Mouse (Mus musculus) heart, postnatal 10 days (tissue): Measurements from ENCODE around the gene Syne2. TPM values are rescaled to one million over a fixed set of nuclear protein-coding genes. Genes with fewer than 3 reads are reported as not detected.

ENCODE experiments used
- DNase-seq, 2 experiments: peaks; one replicate each; pipeline ENCODE4 v3.0.0; 2021
- intact Hi-C: fragments of 180-260 bp; cut with DNase I; formaldehyde crosslinking; loops from one replicate; pipeline ENCODE4 v1.15.1; 2025
- total RNA-seq, 2 experiments: library from RNA; stranded (reverse); gene quantifications; 2 replicates each; pipeline ENCODE4 v1.2.3; 2021

Gene Syne2
- total RNA-seq, 2 experiments from 2014 or later: 55.8 to 59.1 TPM

DNA sequence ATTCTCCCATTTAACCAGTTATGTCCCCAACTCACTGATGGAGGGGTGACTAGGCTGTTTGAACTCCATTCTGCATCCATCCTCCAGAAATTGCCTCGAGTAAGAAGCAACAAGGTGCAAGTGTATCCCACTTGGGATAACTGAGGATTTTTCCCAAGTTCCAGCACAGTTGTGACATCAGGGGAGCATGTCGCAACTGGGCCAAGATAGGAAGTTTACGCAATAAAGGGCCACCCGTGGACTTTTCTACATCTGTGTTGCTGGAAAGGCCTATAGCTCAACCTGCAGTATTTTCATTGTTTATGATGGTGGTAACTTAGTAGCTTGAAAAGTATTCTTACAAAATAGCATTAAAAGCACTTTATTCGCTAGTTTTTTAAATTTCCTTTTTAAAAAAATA lies 97.8 kb downstream of the Syne2 start:
- intact Hi-C loops: no loop called here
- DNase-seq: no peak

DNA sequence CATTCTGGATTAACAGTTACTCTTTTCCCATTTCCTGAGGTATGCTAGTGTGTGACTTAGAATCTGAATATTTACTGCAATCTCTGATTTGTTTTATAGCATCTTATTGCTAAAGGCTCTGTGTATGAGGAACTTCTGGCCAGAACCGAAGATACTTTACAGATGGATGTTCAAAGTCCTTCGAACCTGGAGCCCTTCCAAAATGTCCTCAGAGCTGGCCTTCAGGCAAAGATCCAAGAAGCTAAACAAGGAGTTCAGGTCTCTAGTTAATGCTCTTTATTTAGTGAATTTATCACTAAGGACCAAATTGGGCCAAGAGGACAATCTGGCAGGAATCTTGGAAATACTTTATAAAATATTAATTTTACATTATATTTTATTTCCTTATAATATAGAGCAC lies 100.5 kb downstream of the Syne2 start:
- intact Hi-C loops: no loop called here
- no peak for DNase-seq

DNA sequence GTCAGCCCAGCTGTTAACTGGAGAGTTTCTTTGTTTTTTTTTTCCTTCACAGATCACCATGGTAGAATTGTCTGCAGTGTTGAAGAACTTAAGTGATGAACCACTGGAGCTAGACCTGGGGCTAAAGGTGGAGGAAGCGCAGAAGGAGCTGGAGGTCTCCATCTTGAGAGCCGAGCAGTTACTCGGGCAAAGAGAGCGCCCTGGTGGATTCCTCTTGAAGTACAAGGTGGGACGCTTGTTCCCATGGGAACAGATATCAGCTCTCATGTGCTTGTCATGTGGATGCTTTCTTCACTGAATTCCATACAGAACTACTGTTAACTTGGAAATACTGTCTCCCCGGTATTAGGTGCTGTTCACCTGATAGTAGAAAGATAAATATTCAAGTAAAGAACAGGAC lies 101.0 kb downstream of the Syne2 start:
- intact Hi-C loops: loop anchor here (1.0 kb wide), 2 partner anchors 122 to 133 kb away; no protein-coding TSS in a partner anchor
- DNase-seq: peak; percentile 31 to 58

DNA sequence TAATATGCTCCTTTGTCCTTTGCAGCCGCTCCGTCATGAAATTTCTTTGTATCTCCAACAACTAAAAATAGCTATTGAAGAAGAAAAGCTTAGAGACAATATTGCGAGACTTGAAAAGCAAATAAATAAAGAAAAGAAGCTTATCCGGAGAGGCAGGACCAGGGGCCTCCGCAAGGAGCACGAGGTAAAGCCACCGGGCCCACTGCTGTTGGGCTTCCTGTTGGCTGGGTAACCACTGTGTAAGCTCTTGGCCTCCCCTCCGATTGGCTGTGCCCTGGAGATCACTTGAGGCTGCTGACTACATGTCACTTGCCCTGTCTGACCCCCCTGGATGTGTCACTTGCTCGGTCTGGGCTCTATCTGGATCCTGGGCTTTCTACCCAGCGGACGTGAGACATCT lies 105.0 kb downstream of the Syne2 start:
- intact Hi-C loops: no loop called here
- peak; percentile 14 to 21 for DNase-seq

DNA sequence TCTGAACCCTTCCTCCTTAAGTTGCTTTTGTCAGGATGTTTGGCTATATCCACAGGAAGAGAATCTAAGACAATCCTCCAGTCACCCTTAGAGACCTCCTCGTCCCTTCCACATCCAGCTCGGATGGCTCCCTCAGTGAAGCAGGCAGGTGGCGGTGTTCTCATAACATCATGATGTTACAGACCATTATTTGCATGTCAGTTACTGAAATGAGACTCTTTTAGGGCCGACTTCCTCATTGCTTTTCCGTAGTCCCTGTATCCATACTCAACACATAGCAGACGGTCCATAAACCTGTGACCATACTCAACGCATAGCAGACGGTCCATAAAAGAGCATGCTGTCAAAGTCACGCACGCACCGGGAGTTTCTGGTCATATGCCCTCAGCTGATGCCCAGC lies 106.9 kb downstream of the Syne2 start:
- intact Hi-C loops: no loop called here
- no peak for DNase-seq

DNA sequence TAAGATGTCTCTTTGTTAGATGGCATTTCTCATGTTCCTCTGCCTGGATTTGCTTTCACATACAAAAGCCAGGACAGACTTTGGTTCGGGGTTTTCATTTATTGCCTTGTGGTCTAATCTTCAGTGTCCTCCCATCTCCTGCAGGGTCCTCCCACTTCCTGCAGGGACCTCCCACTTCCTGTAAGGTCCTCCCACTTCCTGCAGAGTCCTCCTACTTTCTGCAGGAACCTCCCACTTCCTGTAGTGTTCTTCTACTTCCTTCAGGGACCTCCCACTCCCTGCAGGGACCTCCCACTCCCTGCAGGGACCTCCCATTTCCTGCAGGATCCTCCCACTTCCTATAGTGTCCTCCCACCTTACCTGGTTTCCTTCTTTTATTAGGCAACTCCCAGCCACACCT lies 109.7 kb downstream of the Syne2 start:
- intact Hi-C loops: no loop called here
- peak in 1 of 2 experiments; percentile 8 for DNase-seq

DNA sequence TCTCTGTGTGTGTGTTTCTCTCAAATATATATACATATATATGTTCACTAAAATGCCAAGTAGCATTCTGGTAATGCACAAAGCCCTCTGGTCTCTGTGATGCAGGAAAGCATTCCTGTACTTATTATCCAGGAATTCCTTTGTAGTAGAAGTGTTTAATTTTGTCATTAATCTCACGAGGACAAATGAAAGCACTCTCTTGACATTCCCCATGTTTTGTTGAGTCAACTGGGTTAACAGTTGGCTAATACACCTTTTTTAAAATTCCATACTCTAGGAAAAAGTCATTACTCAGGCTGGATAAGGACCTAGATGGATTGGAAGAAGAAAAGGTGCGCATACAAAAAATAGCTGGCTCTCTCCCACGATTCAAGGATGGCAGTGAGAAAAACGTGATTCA lies 115.6 kb downstream of the Syne2 start:
- intact Hi-C loops: no loop called here
- no peak for DNase-seq

DNA sequence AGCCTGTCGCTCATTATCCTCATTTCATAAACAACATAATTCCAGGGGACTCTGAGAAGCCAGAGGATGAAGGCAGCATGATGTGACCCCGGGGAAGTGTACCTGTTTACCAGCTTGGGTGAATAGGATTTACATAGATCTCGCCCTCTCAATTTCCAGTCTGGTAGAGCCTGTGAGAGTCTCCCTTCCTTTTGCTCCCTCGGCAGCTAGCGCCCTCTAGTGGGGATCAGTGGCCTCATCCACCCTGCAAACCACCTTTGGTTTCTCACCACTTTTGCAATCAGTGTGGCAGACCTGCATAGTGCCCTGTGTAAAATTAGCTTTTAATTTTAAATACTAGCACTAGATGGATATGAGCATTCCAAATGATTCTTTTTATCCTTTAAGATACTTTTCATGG lies 133.4 kb downstream of the Syne2 start:
- DNase-seq: peak; percentile 28 to 58
- intact Hi-C loops: no loop called here

DNA sequence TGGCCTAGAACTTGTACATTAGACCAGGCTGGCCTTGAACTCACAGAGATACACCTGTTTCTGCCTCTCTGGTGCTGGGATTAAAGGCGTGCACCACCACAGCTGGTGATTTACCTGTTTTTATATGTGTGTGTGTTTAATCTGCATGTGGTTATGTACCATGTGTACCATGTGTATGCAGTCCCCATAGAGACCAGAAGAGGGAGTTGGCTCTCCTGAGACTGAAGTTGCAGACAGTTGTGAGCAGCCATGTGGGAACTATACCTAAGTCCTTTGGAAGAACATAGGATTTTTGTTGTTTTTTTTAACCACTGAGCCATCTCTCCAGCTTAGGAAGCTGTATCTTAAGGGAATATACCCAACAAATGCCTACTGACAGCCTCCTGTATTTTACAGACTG lies 134.1 kb downstream of the Syne2 start:
- intact Hi-C loops: no loop called here
- DNase-seq: no peak

DNA sequence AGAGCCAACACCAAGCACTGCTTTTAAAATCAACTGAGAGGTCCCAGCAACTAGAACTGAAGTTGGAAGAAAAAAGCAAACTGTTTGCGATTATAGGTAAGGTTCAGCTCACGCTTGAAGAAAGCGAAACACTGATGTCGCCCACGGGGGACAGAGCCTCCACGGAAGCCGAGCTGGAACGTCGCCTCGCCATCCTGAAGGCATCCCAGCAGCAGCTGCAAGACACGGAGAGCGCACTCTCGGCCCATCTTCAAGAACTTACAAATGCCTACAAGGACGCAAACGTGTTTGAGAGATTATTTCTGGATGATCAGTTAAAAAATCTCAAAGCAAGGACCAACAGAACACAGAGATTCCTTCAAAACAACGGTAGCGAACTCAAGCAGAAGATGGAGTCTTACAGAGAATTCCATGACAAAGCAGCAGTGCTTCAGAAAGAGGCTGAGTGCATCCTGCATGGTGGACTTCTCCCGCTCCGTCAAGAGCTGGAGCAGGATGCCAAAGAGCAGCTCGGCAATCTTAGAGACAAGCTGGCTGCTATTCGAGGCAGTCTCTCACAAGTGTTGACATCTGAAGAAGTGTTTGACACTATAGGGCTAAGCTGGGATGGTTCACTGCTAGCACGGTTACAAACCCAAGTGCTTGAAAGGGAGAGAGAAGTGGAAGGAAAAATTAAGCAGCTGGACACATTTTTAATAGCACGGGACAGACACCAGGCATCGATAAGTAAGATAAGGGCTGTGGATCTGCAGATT lies 148.7 kb downstream of the Syne2 start:
- intact Hi-C loops: no loop called here
- DNase-seq: no peak

DNA sequence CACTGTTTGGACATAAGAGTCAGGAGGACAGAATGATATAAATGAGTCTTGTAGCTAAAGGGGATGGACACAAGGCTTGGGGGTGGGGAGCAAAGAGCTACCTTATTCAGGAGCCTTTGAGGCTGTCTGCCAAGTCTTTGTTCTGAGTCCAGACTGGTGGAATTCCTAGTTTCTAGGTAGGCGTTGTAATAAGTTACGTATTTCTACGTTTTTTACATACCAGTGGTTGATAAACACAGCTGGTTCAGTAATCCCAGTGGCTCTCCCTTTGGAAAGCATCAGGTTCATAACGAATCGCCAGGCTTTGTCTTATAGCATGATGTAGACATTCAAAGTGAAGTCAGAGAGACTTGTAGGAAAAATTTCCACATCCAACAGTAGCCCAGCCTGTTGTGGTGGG lies 161.1 kb downstream of the Syne2 start:
- intact Hi-C loops: no loop called here
- no peak for DNase-seq

DNA sequence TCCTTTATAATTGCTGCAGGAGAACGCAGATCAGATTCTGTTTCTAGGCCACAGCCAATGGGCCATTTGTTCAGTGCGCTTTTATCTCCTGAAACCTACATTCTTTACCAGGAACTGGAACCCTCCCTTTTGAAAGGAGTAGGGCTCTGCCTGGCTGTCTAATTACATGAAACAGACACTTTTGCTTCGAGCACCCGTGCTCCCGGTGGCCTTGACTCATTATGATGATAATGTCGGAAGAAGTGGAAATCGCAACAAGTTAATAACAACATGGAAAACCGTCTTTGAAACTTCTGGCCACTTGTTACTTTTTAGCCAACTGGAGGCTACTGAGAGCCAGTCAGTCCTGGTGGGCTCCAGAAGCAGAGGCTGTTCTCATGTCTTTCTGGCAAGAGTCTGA lies 165.4 kb downstream of the Syne2 start:
- DNase-seq: no peak
- intact Hi-C loops: no loop called here

DNA sequence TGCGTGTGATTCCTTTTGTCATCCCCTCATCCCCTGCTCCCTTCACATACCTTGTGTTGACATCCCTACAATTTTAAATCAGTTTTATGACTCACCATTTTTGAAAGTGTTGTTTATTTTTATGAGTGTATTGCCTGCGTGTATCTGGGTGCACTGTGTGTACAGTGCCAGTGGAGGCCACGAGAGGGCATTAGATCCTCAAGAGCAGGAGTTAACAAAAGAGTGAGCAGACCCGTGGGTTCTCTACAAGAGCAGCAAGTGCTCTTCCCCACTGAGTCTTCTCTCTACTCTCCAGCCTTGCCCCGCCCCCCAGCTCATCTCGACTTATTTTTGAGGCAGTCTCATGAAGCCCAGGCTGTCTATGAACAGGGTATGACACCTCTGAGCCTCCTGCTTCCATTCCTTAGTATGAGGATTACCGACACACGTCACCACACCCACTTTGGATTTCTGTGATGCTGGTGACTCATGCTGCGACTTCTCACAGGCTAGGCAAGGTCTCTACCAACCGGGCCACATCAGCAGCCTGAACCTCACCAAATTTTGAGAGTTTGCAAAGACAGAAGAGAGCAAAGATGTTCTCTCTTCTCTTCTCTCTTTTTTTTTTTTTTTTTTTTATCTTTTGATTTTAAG lies 174.4 kb downstream of the Syne2 start:
- no peak for DNase-seq
- intact Hi-C loops: no loop called here

DNA sequence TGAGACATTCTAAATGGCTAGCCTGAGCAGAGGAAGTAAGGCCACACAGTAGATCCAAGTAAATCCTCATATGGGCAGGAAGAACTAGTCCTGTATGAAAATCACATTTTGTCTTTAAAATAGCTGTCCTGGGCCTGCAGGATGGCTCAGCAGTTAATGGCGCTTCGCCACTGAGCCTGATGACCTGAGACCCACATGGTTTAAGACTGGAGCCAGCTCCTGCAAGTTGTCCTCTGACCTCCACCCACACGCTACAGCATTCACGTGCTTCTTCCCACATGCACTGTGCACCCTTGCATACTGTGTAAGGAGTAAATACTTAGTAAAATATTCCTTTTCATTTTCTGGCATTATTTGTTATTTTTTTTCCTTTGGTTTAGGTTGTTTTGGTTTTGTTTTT lies 175.0 kb downstream of the Syne2 start:
- no peak for DNase-seq
- intact Hi-C loops: no loop called here

DNA sequence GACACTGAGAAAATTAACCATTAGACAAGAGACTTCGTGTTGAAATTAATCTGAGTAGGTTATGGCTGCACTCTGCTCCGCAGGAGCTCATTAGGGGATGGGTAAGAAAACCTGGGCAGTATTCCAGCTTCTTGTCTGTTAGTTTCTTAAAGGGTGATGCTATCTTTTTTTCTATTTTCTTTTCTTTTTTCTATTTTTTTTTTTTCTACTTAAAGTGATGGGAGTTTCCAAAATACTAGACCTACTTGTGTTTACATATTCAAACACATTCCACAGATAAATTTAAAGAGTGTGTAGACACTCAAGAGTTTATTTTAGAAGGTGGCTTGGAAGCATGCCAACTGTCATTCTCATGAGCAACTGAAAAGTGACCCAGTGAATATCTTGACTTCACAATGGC lies 177.2 kb downstream of the Syne2 start:
- intact Hi-C loops: no loop called here
- peak; percentile 20 to 36 for DNase-seq

DNA sequence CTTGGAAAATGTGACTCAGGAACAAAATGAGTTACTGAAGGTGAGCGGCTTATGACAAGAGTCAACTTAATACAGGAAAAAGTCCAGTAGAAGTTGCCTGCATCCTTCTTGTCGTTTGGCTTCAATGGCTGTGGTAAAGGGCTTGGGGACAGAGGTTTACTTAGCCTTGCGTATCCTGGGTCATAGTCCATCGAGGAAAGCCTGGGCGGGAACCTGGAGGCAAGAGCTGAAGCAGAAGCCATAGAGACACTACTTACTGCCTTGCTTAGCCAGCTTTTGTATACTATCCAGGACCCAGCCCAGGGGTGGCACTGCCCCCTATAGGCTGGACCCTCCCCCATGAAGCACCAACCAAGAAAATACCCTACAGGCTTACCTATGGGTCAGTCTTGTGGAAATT lies 179.6 kb downstream of the Syne2 start:
- no peak for DNase-seq
- intact Hi-C loops: no loop called here

DNA sequence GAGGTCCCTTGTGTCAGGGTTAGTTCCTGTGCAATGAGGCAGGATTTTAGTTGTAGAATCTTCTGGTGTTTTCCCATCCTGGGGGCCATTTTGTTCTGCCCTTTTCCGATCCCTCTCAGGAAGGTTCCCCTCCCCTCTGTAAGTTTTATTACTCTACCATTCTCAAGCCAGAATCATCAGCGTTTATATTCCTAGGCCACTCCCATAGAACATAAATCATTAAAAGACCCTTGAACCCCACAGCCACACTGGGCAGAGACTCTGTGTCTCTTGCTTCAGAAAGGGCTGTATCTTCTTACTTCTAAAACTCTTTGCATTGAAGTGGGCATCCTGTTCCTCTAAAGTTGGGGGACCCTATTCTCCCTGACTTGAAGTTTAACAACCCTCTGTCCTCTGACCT lies 180.5 kb downstream of the Syne2 start:
- intact Hi-C loops: no loop called here
- DNase-seq: no peak

DNA sequence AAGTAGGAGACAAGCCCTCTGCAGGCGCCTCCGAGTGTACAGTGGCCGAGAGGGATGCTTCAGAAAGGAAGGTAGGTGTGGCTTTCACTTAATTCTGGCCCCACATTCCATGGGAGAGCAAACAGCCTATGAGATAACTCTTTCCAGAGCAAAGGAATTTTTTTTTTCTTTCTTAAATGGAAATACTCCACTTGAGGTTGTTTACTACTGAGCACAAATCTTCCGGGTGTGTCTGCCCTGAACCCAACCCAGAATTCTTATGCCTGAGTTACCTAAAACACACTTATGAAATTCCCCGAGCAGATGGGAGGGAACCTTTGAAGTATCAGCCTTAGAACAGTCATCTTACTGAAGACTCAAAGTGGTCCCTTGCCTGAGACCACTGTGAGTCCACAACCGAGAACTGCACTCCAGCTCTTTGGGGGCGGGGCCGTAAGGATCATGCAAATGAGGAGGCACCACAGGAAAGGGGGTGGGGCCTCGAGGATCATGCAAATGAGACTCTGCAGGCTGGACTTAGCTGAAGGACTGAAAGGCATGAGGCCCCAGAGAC lies 186.8 kb downstream of the Syne2 start:
- intact Hi-C loops: no loop called here
- peak; percentile 24 to 44 for DNase-seq

DNA sequence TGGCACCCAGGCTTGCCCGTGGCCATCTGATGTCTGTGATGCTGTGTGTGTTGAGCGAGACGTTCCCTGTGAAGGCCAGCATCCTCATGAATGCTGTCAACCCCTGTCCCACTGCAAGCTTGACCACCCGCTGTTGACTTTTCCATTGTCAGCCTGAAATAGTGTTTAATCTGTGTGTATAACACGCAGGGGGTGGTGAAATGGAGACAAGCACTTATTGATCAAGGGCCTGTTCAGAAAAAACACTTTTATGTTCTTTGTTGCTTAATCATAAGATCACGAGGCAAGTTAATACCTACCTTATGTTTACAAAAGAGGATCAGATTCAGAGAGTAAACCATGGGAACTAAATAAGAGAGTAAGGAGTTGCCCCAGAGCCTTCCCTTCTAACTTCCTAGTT lies 191.1 kb downstream of the Syne2 start:
- DNase-seq: no peak
- intact Hi-C loops: no loop called here

DNA sequence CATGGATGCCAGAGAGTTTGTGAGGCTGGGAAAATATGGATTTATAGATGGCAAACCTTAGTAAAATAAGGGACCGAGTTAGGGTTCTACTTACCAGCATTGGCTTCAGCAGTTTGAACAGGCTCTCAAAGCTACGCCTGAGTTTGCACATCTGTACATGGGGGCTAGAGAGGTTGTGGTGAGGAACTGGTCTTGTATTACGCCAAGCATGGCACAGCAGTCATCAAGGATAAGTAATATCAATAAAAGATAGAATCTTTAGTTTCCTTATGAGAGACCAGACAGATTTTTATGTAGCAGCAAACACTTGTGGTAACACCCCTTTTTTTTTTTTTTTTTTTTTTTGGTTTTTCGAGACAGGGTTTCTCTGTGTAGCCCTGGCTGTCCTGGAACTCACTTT lies 194.9 kb downstream of the Syne2 start:
- DNase-seq: no peak
- intact Hi-C loops: no loop called here

DNA sequence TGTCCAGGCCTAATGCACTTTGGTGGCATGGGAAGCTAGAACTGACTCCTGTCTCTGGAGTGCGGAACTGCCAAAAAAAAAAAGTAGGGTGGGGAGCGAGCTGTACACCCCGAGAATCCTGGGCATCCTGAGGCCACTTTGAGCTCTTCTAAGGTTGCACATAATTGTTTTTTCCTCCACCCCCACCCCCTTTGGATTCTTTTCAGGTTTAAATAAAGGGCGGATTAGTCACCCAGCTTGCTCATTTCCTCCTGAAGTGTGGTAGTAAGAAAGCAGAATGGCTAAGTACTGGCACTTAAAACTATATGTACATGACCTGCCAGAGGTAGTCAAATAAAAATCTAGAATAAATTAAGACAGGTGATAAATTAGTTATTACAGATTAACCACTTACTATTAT lies 195.5 kb downstream of the Syne2 start:
- no peak for DNase-seq
- intact Hi-C loops: no loop called here

DNA sequence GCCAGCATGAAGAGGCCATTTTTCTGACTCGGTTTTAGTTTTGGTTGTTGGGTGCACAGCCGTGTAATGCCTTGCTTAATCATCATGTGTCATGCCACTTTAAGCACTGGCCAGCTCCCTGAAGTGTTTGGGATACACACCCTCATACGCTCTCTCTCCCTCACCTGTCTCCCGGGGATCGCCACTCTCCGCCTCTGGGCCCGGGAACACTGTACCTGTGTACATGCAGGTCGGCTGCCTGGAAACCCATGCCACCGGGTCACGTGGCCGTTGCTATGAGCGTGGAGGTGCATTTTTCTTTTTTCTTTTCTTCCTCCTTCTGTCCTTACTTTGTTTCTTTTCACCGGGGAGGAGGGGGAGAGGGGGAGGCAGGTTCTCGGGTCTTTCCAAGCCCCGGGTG lies 197.1 kb downstream of the Syne2 start:
- no peak for DNase-seq
- intact Hi-C loops: loop anchor here (5.0 kb wide), 1 partner anchor 112 kb away; no protein-coding TSS in a partner anchor
